Mouse (Mus musculus) MEL (cell line): Measurements from ENCODE around the gene Copg1. TPM values are rescaled to one million over a fixed set of nuclear protein-coding genes. Genes with fewer than 3 reads are reported as not detected.

Source experiments
- DNase-seq: peaks from one replicate; pipeline ENCODE4 v3.0.0; 2011; ENCODE audit warnings: low read depth, low spot score
- H3K27ac ChIP-seq: 2 replicates; pipeline ENCODE4 v1.5.1; 2012; ENCODE audit warnings: low read depth, mild to moderate bottlenecking, control low read depth, low read length, moderate library complexity; ENCODE audit not compliant: control insufficient read depth
- H3K27me3 ChIP-seq, 2 experiments: fragments of 150-350 bp in 1 of 2; sonication (generic) in 1 of 2; 2 replicates each; pipeline ENCODE4 v1.6.1; 2012; ENCODE audit warnings: low read length in 2 of 2, mild to moderate bottlenecking in 2 of 2, improper control_type of control experiment in 1 of 2, moderate library complexity in 1 of 2; ENCODE audit not compliant: insufficient read depth in 2 of 2, control insufficient read depth in 1 of 2
- H3K36me3 ChIP-seq, 2 experiments: 2 replicates each; pipeline ENCODE4 v1.6.1; 2012 to 2014; ENCODE audit warnings: low read length in 2 of 2, improper control_type of control experiment in 1 of 2, inconsistent platforms in 1 of 2, mild to moderate bottlenecking in 1 of 2; ENCODE audit not compliant: insufficient read depth in 2 of 2, control insufficient read depth in 1 of 2
- H3K4me1 ChIP-seq, 2 experiments: fragments of 150-350 bp in 1 of 2; sonication (generic) in 1 of 2; 2 replicates each; pipeline ENCODE4 v1.6.1; 2012; ENCODE audit warnings: low read length in 2 of 2, improper control_type of control experiment in 1 of 2, mild to moderate bottlenecking in 1 of 2; ENCODE audit not compliant: insufficient read depth in 2 of 2, control insufficient read depth in 1 of 2
- H3K4me3 ChIP-seq, 2 experiments: fragments of 150-350 bp in 1 of 2; sonication (generic) in 1 of 2; 2 replicates each; pipeline ENCODE4 v1.5.1; 2012; ENCODE audit warnings: low read depth in 2 of 2, low read length in 2 of 2, mild to moderate bottlenecking in 2 of 2, moderate library complexity in 2 of 2, control low read depth in 1 of 2, improper control_type of control experiment in 1 of 2; ENCODE audit not compliant: control insufficient read depth in 1 of 2, insufficient read depth in 1 of 2
- H3K79me2 ChIP-seq: 2 replicates; pipeline ENCODE4 v1.6.1; 2012; ENCODE audit warnings: mild to moderate bottlenecking, low read length, moderate library complexity; ENCODE audit not compliant: control insufficient read depth, poor library complexity, insufficient read depth
- H3K9ac ChIP-seq: 2 replicates; pipeline ENCODE4 v1.6.1; 2012; ENCODE audit warnings: low read depth, mild to moderate bottlenecking, control low read depth, low read length, moderate library complexity; ENCODE audit not compliant: control insufficient read depth, poor library complexity, severe bottlenecking
- H3K9me3 ChIP-seq: fragments of 150-350 bp; sonication (generic); replicated peaks from 2 replicates; pipeline ENCODE4 v1.6.1; 2012; ENCODE audit warnings: mild to moderate bottlenecking, low read length, improper control_type of control experiment, moderate library complexity; ENCODE audit not compliant: insufficient read depth
- BHLHE40 ChIP-seq: IDR thresholded peaks from 2 replicates; pipeline ENCODE4 v1.6.1; 2012; ENCODE audit warnings: low read depth, mild to moderate bottlenecking, inconsistent platforms, low read length, improper control_type of control experiment, borderline replicate concordance
- CHD1 ChIP-seq: IDR thresholded peaks from 2 replicates; pipeline ENCODE4 v1.6.1; 2012; ENCODE audit warnings: low read depth, mild to moderate bottlenecking, inconsistent platforms, low read length, improper control_type of control experiment
- CTCF ChIP-seq, 3 experiments: IDR thresholded peaks in 2 of 3; conservative IDR thresholded peaks in 1 of 3; 2 replicates each; pipeline ENCODE4 v1.5.1; 2011 to 2012; ENCODE audit warnings: low read length in 3 of 3, low read depth in 2 of 3, mild to moderate bottlenecking in 2 of 3, improper control_type of control experiment in 1 of 3, inconsistent platforms in 1 of 3, mixed read lengths in 1 of 3, moderate library complexity in 1 of 3; ENCODE audit not compliant: control insufficient read depth in 1 of 3, insufficient read depth in 1 of 3, poor library complexity in 1 of 3, severe bottlenecking in 1 of 3
- ELF1 ChIP-seq: IDR thresholded peaks from 2 replicates; pipeline ENCODE4 v1.6.1; 2014; ENCODE audit warnings: low read depth, mild to moderate bottlenecking, inconsistent platforms, low read length, improper control_type of control experiment, moderate library complexity
- EP300 ChIP-seq, 2 experiments: IDR thresholded peaks; 2 replicates each; pipeline ENCODE4 v1.6.1; 2011; ENCODE audit warnings: improper control_type of control experiment in 2 of 2, low read length in 2 of 2, low read depth in 1 of 2, mild to moderate bottlenecking in 1 of 2
- GATA1 ChIP-seq: IDR thresholded peaks from 2 replicates; pipeline ENCODE4 v1.6.1; 2011; ENCODE audit warnings: low read depth, low read length, improper control_type of control experiment
- JUND ChIP-seq: IDR thresholded peaks from 2 replicates; pipeline ENCODE4 v1.6.1; 2011; ENCODE audit warnings: low read depth, mild to moderate bottlenecking, improper control_type of control experiment, low read length
- KAT2A ChIP-seq: conservative IDR thresholded peaks from 2 replicates; pipeline ENCODE4 v1.6.1; 2012; ENCODE audit warnings: low read depth, low read length, improper control_type of control experiment, inconsistent platforms
- MEF2A ChIP-seq: IDR thresholded peaks from 2 replicates; pipeline ENCODE4 v1.6.1; 2014; ENCODE audit warnings: low read depth, mild to moderate bottlenecking, inconsistent platforms, low read length, improper control_type of control experiment; ENCODE audit not compliant: poor library complexity, insufficient replicate concordance, severe bottlenecking; ENCODE audit errors: extremely low read depth
- MYB ChIP-seq: IDR thresholded peaks from 2 replicates; pipeline ENCODE4 v1.6.1; 2011; ENCODE audit warnings: mild to moderate bottlenecking, low read depth, low read length, improper control_type of control experiment
- POLR2A ChIP-seq, 2 experiments: IDR thresholded peaks; 2 replicates each; pipeline ENCODE4 v1.6.1; 2011 to 2012; ENCODE audit warnings: low read length in 2 of 2, mild to moderate bottlenecking in 2 of 2, control low read depth in 1 of 2, improper control_type of control experiment in 1 of 2, low read depth in 1 of 2, moderate library complexity in 1 of 2; ENCODE audit not compliant: control insufficient read depth in 1 of 2, insufficient read depth in 1 of 2, poor library complexity in 1 of 2
- POLR2AphosphoS2 ChIP-seq: IDR thresholded peaks from 2 replicates; pipeline ENCODE4 v1.6.1; 2011; ENCODE audit warnings: low read length, improper control_type of control experiment
- RAD21 ChIP-seq: IDR thresholded peaks from 2 replicates; pipeline ENCODE4 v1.6.1; 2011; ENCODE audit warnings: mild to moderate bottlenecking, low read depth, low read length, improper control_type of control experiment
- RCOR1 ChIP-seq: IDR thresholded peaks from 2 replicates; pipeline ENCODE4 v1.6.1; 2012; ENCODE audit warnings: low read depth, mild to moderate bottlenecking, inconsistent platforms, low read length, improper control_type of control experiment
- SMC3 ChIP-seq: IDR thresholded peaks from 2 replicates; pipeline ENCODE4 v1.6.1; 2011; ENCODE audit warnings: low read depth, low read length, improper control_type of control experiment
- TAL1 ChIP-seq: IDR thresholded peaks from 2 replicates; pipeline ENCODE4 v1.6.1; 2012; ENCODE audit warnings: mild to moderate bottlenecking, inconsistent platforms, low read length, moderate library complexity, mixed read lengths
- TCF12 ChIP-seq: IDR thresholded peaks from 2 replicates; pipeline ENCODE4 v1.6.1; 2014; ENCODE audit warnings: low read depth, mild to moderate bottlenecking, inconsistent platforms, low read length, improper control_type of control experiment, moderate library complexity
- ZC3H11A ChIP-seq: IDR thresholded peaks from 2 replicates; pipeline ENCODE4 v1.6.1; 2012; ENCODE audit warnings: low read depth, mild to moderate bottlenecking, inconsistent platforms, low read length, improper control_type of control experiment
- ZKSCAN1 ChIP-seq: IDR thresholded peaks from 2 replicates; pipeline ENCODE4 v1.6.1; 2012; ENCODE audit warnings: low read depth, mild to moderate bottlenecking, inconsistent platforms, low read length, improper control_type of control experiment, moderate library complexity
- ZNF384 ChIP-seq: IDR thresholded peaks from 2 replicates; pipeline ENCODE4 v1.6.1; 2012; ENCODE audit warnings: low read depth, mild to moderate bottlenecking, inconsistent platforms, low read length, improper control_type of control experiment
- polyA plus RNA-seq, 2 experiments: library from polyadenylated mRNA; stranded (reverse) in 1 of 2; unstranded in 1 of 2; fragments of >175 nt in 1 of 2; fragments of >200 nt in 1 of 2; gene quantifications; 2 replicates each; pipeline versions ENCODE4 v1.2.1 to v1.2.4; 2012; ENCODE audit warnings: low replicate concordance in 2 of 2, low read depth in 1 of 2; ENCODE audit not compliant: insufficient read length in 2 of 2, insufficient read depth in 1 of 2, missing spikeins in 1 of 2
- total RNA-seq: library from RNA; depleted of rRNA; stranded (reverse); fragments of 300-350 nt; gene quantifications from 2 replicates; pipeline ENCODE4 v1.2.3, GENCODE M21; 2012

The Copg1 gene
- total and polyA plus RNA-seq, 3 experiments = 83.1 to 681 (median 117) TPM

GRCm38 (mm10) chr6:87841635-87842034 lies 46.0 kb upstream of the Copg1 start:
- Histone ChIP-seq H3K9ac (no peak overlapping the region), H3K79me2 (peaks cover 31% of the 10 kb centered on the region), H3K9me3 (no peaks in the 10 kb centered on the region), H3K27me3 (no peaks in the 10 kb centered on the region), H3K27ac (no peak overlapping the region), H3K4me3 (no peak overlapping the region), H3K36me3 (peaks cover 31 to 38% of the 10 kb centered on the region in 2 experiments), H3K4me1 (peaks cover 0 to 3% of the 10 kb centered on the region in 2 experiments; a peak in 1 of 4 replicates)
- DNase-seq = peak; percentile 66
- no peak for TF ChIP-seq EP300 (IDR thresholded peaks at IDR 0.05; ENCODE audit: low read depth in 1 of 2, low read length in 2 of 2)
- TF ChIP-seq JUND = no peak
- no peak for TF ChIP-seq MEF2A
- no peak for TF ChIP-seq KAT2A
- TF ChIP-seq ZC3H11A = no peak
- TF ChIP-seq ZNF384 = no peak
- 0 out of 4 replicates have a peak, but pooled peaks of 1 of the 2 experiments have one; percentile 49 for TF ChIP-seq POLR2A (IDR thresholded peaks at IDR 0.05; ENCODE audit: control insufficient read depth in 1 of 2, insufficient read depth in 1 of 2, low read depth in 1 of 2, low read length in 2 of 2, poor library complexity in 1 of 2)
- TF ChIP-seq TCF12 = no peak
- TF ChIP-seq GATA1 = no peak
- no peak for TF ChIP-seq RAD21
- no peak for TF ChIP-seq CHD1
- TF ChIP-seq MYB = no peak
- no peak for TF ChIP-seq TAL1
- TF ChIP-seq POLR2AphosphoS2 = peak; percentile 74
- no peak for TF ChIP-seq RCOR1
- TF ChIP-seq ELF1 = no peak
- TF ChIP-seq CTCF (IDR thresholded peaks at IDR 0.05 in 2 of 3, conservative IDR thresholded peaks at IDR 0.05 in 1 of 3; ENCODE audit: control insufficient read depth in 1 of 3, insufficient read depth in 1 of 3, low read depth in 2 of 3, low read length in 3 of 3, poor library complexity in 1 of 3, severe bottlenecking in 1 of 3) = peak in 1 of 3 experiments; percentile 24; a peak in 1 of 6 replicates
- no peak for TF ChIP-seq BHLHE40

GRCm38 (mm10) chr6:87842254-87842653 lies 45.4 kb upstream of the Copg1 start:
- DNase-seq = peak; percentile 69
- Histone ChIP-seq H3K27ac (no peak overlapping the region), H3K4me1 (peaks cover 3% of the 10 kb centered on the region in 2 experiments; a peak in 2 of 4 replicates), H3K36me3 (peaks cover 31 to 44% of the 10 kb centered on the region in 2 experiments), H3K9ac (no peak overlapping the region), H3K79me2 (peaks cover 33% of the 10 kb centered on the region), H3K4me3 (no peak overlapping the region), H3K27me3 (no peaks in the 10 kb centered on the region), H3K9me3 (no peaks in the 10 kb centered on the region)
- peak; percentile 17; the same call in 1 of the 2 replicates for TF ChIP-seq SMC3
- peak; percentile 14 to 43 (median 40); a peak in 5 of 6 replicates for TF ChIP-seq CTCF (IDR thresholded peaks at IDR 0.05 in 2 of 3, conservative IDR thresholded peaks at IDR 0.05 in 1 of 3; ENCODE audit: control insufficient read depth in 1 of 3, insufficient read depth in 1 of 3, low read depth in 2 of 3, low read length in 3 of 3, poor library complexity in 1 of 3, severe bottlenecking in 1 of 3)
- TF ChIP-seq ZNF384 = 0 out of 2 replicates have a peak, but pooled peaks have one; percentile 38
- no peak for TF ChIP-seq ZKSCAN1
